Mouse (Mus musculus): ENCODE results near the gene Olfr31.

Olfr31 gene

GRCm38 (mm10) chr14:14354511-14355359 lies 32.1 kb downstream of the Olfr31 start:
- DNase-seq (ENCODE audit: low spot score), result no peak

GRCm38 (mm10) chr14:14355360-14355646 lies 32.7 kb downstream of the Olfr31 start:
- DNase-seq (ENCODE audit: low spot score), result no peak
